Mouse (Mus musculus) cortical plate, adult 2 months (tissue): ENCODE results near the gene Ctf2. TPM values are rescaled to one million over a fixed set of nuclear protein-coding genes. Genes with fewer than 3 reads are reported as not detected.

Experiments
- H3K27ac ChIP-seq: fragments of 200-500 bp; 2 replicates; pipeline ENCODE4 v1.5.1; 2012; ENCODE audit warnings: low read length, control low read depth, inconsistent platforms; ENCODE audit not compliant: insufficient read depth
- H3K4me1 ChIP-seq: fragments of 200-500 bp; 2 replicates; pipeline ENCODE4 v1.6.1; 2011; ENCODE audit warnings: low read length; ENCODE audit not compliant: control insufficient read depth, insufficient read depth
- H3K4me3 ChIP-seq: fragments of 200-500 bp; 2 replicates; pipeline ENCODE4 v1.5.1; 2011; ENCODE audit warnings: mild to moderate bottlenecking, low read length, control low read depth; ENCODE audit not compliant: insufficient read depth
- CTCF ChIP-seq: fragments of 200-500 bp; IDR thresholded peaks from 2 replicates; pipeline ENCODE4 v1.5.1; 2011; ENCODE audit warnings: mild to moderate bottlenecking, control low read depth, low read length; ENCODE audit not compliant: insufficient read depth; ENCODE audit errors: extremely low read depth
- POLR2A ChIP-seq: fragments of 200-500 bp; IDR thresholded peaks from 2 replicates; pipeline ENCODE4 v1.6.1; 2011; ENCODE audit warnings: mild to moderate bottlenecking, low read length, control low read depth; ENCODE audit not compliant: insufficient read depth; ENCODE audit errors: extremely low read depth
- polyA plus RNA-seq: library from polyadenylated mRNA; depleted of rRNA; stranded (reverse); fragments of >200 nt; gene quantifications from 2 replicates; pipeline ENCODE4 v1.2.3, GENCODE M21; 2012

Ctf2 gene
- polyA plus RNA-seq, 1 experiment: not detected

DNA sequence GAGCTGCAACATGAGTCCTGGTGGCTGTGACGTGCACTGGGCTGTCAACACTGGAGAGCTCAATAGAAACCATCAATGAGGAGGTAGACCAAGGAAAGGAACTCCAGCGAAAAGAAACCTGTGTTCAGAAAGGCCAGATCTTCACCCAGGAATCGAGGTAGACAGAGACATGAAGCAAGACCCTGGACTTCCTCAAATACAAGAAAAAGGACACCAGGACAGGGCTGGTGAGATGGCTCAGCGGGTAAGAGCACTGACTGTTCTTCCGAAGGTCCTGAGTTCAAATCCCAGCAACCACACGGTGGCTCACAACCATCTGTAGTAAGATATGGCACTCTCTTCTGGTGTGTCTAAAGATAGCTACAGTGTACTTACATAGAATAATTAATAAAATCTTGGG, 13.6 kb downstream of the Ctf2 start:
- no peak overlapping the region for H3K4me3 ChIP-seq
- no peak overlapping the region for H3K27ac ChIP-seq
- TF ChIP-seq POLR2A: no peak
- TF ChIP-seq CTCF: no peak
- H3K4me1 ChIP-seq: no peaks in the 10 kb centered on the region

DNA sequence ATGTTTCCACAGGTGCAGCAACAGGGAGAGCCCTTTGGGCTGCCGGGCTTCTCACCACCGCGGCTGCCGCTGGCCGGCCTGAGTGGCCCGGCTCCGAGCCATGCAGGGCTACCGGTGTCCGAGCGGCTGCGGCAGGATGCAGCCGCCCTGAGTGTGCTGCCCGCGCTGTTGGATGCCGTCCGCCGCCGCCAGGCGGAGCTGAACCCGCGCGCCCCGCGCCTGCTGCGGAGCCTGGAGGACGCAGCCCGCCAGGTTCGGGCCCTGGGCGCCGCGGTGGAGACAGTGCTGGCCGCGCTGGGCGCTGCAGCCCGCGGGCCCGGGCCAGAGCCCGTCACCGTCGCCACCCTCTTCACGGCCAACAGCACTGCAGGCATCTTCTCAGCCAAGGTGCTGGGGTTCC, 15.0 kb downstream of the Ctf2 start:
- H3K4me1 ChIP-seq: no peaks in the 10 kb centered on the region
- H3K27ac ChIP-seq: no peak overlapping the region
- TF ChIP-seq CTCF (0 out of 2 replicates have a peak, but pooled peaks have one; percentile 16), POLR2A (no peak)

GRCm38 (mm10) chr7:127714816-127715215, 17.1 kb downstream of the Ctf2 start:
- TF ChIP-seq CTCF (no peak), POLR2A (no peak)
- Histone ChIP-seq H3K4me1 (no peaks in the 10 kb centered on the region), H3K27ac (no peak overlapping the region), H3K4me3 (no peak overlapping the region)

More for the DNA sequence above, 15.0 kb downstream of the Ctf2 start:
- H3K4me3 ChIP-seq: peak overlapping the region; percentile 27

GRCm38 (mm10) chr7:127712461-127713385, 19.2 kb downstream of the Ctf2 start, which contains the start of gene Ctf1:
Ctf1 (plus strand) TSS chr7:127712736.
- H3K27ac ChIP-seq: no peak within 1 kb of the TSS
- TF ChIP-seq CTCF: no peak
- no peak for TF ChIP-seq POLR2A
- no peaks in the 10 kb centered on the region; the same call in 1 of the 2 replicates for H3K4me1 ChIP-seq
- no peak within 1 kb of the TSS for H3K4me3 ChIP-seq

DNA sequence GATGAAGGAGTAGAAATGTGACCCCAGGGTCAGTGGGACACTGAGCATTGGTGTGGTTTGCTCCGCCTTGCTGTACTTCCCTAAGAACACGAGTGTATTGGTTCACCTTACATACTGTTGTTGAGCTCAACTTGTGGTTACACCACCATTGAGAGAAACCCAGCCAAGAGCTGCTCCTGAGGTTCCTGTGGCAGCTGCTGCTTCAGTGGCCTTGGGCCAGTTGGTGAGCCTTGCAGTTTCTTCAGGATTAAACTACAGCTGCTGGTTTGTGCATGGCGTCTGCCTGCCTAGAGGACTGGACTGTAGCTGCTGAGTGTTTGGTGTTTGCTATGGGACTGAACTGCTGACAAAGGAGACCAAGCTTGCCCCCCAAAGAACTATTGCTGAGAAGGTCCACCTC, 20.5 kb downstream of the Ctf2 start:
- no peak overlapping the region for H3K27ac ChIP-seq
- TF ChIP-seq POLR2A (no peak), CTCF (no peak)
- H3K4me1 ChIP-seq: no peaks in the 10 kb centered on the region; the same call in 1 of the 2 replicates
- H3K4me3 ChIP-seq: no peak overlapping the region

GRCm38 (mm10) chr7:127711031-127711430, 20.9 kb downstream of the Ctf2 start:
- H3K4me3 ChIP-seq: no peak overlapping the region
- TF ChIP-seq CTCF (no peak), POLR2A (no peak)
- no peak overlapping the region for H3K27ac ChIP-seq
- H3K4me1 ChIP-seq: no peaks in the 10 kb centered on the region; the same call in 1 of the 2 replicates

- peak overlapping the region; percentile 43; the same call in 1 of the 2 replicates for H3K4me3 ChIP-seq
- H3K4me1 ChIP-seq: no peaks in the 10 kb centered on the region; the same call in 1 of the 2 replicates
- TF ChIP-seq CTCF (no peak), POLR2A (no peak)
- no peak overlapping the region for H3K27ac ChIP-seq
These were observed 22.5 kb downstream of the Ctf2 start for GRCm38 (mm10) chr7:127709261-127709979.

DNA sequence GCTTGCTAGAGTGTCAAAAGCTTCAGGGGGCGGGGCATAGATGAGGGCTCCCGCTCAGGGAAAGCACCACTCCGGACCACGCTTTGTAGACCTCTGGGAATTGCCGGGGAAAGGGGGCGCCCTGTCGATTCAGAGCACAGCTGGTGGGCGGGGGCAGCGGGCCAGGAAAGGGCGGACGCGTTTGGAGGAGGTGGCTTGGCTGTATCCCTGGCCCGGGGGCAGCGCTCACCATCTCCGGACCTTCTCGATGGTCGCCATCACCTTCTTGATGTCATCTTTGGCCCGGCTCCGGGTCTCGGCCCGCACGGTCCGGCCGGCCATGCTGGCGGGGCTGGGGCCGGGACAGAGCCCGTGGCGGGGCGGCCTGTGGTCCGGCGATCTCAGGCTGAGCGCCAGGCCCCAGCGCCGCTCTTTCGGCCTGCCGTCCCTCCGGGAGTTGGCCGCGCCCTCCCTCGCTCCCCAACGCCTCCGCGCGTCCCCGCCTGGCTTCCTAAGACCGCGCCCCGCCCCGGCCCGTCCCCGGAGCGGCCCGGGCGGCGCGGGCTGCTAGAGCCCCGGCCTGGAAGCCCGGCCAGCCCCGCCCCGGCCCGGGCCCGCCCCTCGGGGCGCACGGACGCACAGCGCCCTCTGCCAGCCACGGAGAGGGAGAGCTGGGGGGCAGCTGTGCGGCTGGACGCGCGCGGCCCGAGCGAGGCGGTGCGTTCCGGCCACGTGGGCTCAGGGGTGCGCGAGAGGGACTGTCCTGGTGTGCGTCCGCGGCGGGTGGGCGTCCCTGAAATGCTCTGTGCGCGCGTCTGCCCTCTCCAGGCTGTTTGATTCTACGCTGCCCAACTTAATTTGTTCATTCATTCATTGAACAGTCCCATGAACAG, 23.5 kb downstream of the Ctf2 start, which contains the start of gene Bcl7c:
Gene Bcl7c, minus strand, starts transcription at position 727 of the 872 bp plus-strand sequence.
- TF ChIP-seq CTCF: no peak
- no peak for TF ChIP-seq POLR2A
- H3K4me1 ChIP-seq: no peaks in the 10 kb centered on the region; the same call in 1 of the 2 replicates

DNA sequence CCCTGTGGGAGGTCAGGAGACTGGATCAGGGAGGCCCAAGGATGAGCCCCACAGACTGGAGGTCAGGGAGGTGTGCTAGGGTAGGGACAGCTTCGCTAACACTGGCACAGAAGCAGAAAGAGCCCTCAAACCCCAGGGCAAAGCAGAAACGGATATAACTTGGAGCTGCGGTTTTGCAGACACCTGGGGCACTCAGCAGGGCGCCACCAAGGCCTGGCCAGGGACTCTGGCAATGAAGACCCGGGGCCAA, 24.1 kb downstream of the Ctf2 start:
- no peak for TF ChIP-seq POLR2A
- TF ChIP-seq CTCF: no peak
- Histone ChIP-seq H3K4me3 (peak overlapping the region; percentile 43), H3K27ac (no peak overlapping the region), H3K4me1 (no peaks in the 10 kb centered on the region; the same call in 1 of the 2 replicates)

More for the DNA sequence above, 23.5 kb downstream of the Ctf2 start, which contains the start of gene Bcl7c:
- peak within 1 kb of the TSS; percentile 43 for H3K4me3 ChIP-seq
- peak within 1 kb of the TSS; percentile 91 for H3K27ac ChIP-seq
